Mouse (Mus musculus): ENCODE measurements around the gene Oard1.

DNA sequence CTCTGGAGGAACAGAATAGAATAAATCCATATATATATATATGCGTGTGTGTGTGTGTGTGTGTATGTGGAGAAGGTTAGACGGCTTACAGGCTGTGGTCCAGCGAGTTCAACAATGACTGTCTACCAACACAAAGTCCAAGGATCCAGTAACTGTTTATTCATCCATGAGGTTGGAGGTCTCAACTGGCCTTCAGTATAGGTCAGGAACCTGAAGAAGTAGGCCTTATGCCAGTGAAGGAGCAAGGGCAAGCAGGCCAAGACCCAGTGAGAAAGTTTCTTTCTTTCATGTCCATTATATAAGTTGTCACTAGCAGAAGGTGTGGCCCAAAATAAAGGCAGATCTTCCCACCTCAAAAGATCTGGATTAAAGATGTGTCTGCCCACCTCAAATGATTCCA is 7.1 kb upstream of the Oard1 start:
- TF ChIP-seq CTCF (IDR thresholded peaks at IDR 0.05; ENCODE audit: low read depth, low read length) (no peak), POLR2A (IDR thresholded peaks at IDR 0.05; ENCODE audit: insufficient read depth, low read length) (no peak)
